Mouse (Mus musculus) neural tube, embryonic 11.5 days (tissue): ENCODE results near the gene Ckm. TPM values are rescaled to one million over a fixed set of nuclear protein-coding genes. Genes with fewer than 3 reads are reported as not detected.

Experiments
- ATAC-seq: fragments of 200-750 bp; cut with Nextera tagmentation; 2 replicates; pipeline ENCODE4 v1.8.0; 2017; ENCODE audit warnings: moderate number of reproducible peaks, mild to moderate bottlenecking, moderate TSS enrichment, moderate library complexity; ENCODE audit not compliant: insufficient read depth, low FRiP score, low TSS enrichment
- DNase-seq: peaks from one replicate; pipeline ENCODE4 v3.0.0-alpha.2; 2015; ENCODE audit warnings: low spot score
- H3K27ac ChIP-seq: fragments of 300-500 bp; sonication (generic); 2 replicates; pipeline ENCODE4 v1.5.1; 2014; ENCODE audit warnings: low read depth, mild to moderate bottlenecking, low read length
- H3K27me3 ChIP-seq: fragments of 300-500 bp; sonication (generic); 2 replicates; pipeline ENCODE4 v1.6.1; 2014; ENCODE audit warnings: mild to moderate bottlenecking, low read length, mixed read lengths; ENCODE audit not compliant: control insufficient read depth, insufficient read depth
- H3K36me3 ChIP-seq: fragments of 300-500 bp; sonication (generic); 2 replicates; pipeline ENCODE4 v1.6.1; 2014; ENCODE audit warnings: mild to moderate bottlenecking, low read length, moderate library complexity, mixed read lengths; ENCODE audit not compliant: control insufficient read depth, insufficient read depth
- H3K4me1 ChIP-seq: fragments of 300-500 bp; sonication (generic); 2 replicates; pipeline ENCODE4 v1.6.1; 2014; ENCODE audit warnings: low read length, mixed read lengths; ENCODE audit not compliant: control insufficient read depth, insufficient read depth
- H3K4me2 ChIP-seq: fragments of 300-500 bp; sonication (generic); 2 replicates; pipeline ENCODE4 v1.6.1; 2014; ENCODE audit warnings: low read depth, mild to moderate bottlenecking, moderate library complexity
- H3K4me3 ChIP-seq: fragments of 300-500 bp; sonication (generic); 2 replicates; pipeline ENCODE4 v1.5.1; 2014; ENCODE audit warnings: low read depth, low read length
- H3K9ac ChIP-seq: fragments of 300-500 bp; sonication (generic); 2 replicates; pipeline ENCODE4 v1.6.1; 2014; ENCODE audit warnings: mild to moderate bottlenecking, low read length
- H3K9me3 ChIP-seq: fragments of 300-500 bp; sonication (generic); 2 replicates; pipeline ENCODE4 v1.6.1; 2016; ENCODE audit warnings: low read length; ENCODE audit not compliant: control insufficient read depth
- WGBS: fragments of 180-500 bp; shearing (Covaris S2); extraction: QIAGEN DNeasy Blood & Tissue Kit; methylation state at CpG from one replicate; pipeline ENCODE4 v1.1.7; 2014; 5-methylcytosine and 5-hydroxymethylcytosine counted together
- polyA plus RNA-seq: library from polyadenylated mRNA; unstranded; fragments of >200 nt; fragmentation: Nextera tagmentation; extraction: Ambion mirVana; gene quantifications from 2 replicates; pipeline ENCODE4 v1.2.1, GENCODE M21; 2014

The Ckm gene
- polyA plus RNA-seq, 1 experiment from 2014 or later, result 0.69 TPM

DNA sequence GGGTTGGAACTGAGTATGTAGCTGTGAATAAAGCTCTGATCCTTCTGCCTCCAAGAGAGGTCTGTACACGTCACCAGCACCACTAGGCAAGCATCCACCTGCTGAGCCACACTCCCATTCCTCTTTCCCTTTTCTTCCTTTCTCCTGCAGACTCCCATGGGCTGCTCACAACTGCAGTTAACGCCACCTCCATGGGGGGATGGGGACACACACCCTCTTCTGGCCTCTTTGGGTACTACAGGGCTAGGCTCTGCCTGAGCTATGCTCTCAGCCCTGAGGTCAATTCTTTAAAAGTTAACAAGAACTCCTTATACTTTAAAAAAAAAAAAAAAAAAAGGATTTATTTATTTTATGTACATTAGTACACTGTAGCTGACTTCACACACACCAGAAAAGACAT lies 27.9 kb downstream of the Ckm start:
- WGBS, result 100% methylated on average over 2 of the region's 2 CpGs

GRCm38 (mm10) chr7:19436276-19436675 lies 31.7 kb downstream of the Ckm start:
- WGBS, result 95% methylated on average over 2 of the region's 2 CpGs
- H3K4me3 ChIP-seq, result no peak overlapping the region
- H3K27me3 ChIP-seq, result no peaks in the 10 kb centered on the region
- H3K4me1 ChIP-seq, result no peaks in the 10 kb centered on the region
- ATAC-seq (no peak), DNase-seq (no peak)
- H3K27ac ChIP-seq, result no peak overlapping the region
- peaks cover 50% of the 10 kb centered on the region for H3K36me3 ChIP-seq
- no peaks in the 10 kb centered on the region for H3K9me3 ChIP-seq
- H3K4me2 ChIP-seq, result no peak overlapping the region
- no peak overlapping the region for H3K9ac ChIP-seq

More for the DNA sequence above, 27.9 kb downstream of the Ckm start:
- Histone ChIP-seq H3K4me2 (no peak overlapping the region), H3K4me3 (no peak overlapping the region), H3K27ac (no peak overlapping the region), H3K36me3 (peaks cover 66% of the 10 kb centered on the region), H3K27me3 (no peaks in the 10 kb centered on the region), H3K9me3 (no peaks in the 10 kb centered on the region), H3K4me1 (no peaks in the 10 kb centered on the region), H3K9ac (no peak overlapping the region)
- no peak for DNase-seq
- no peak for ATAC-seq

- H3K9me3 ChIP-seq, result no peaks in the 10 kb centered on the region
- 83% methylated on average over 9 of the region's 9 CpGs for WGBS
- H3K4me3 ChIP-seq, result no peak overlapping the region
- no peak for DNase-seq
- no peak overlapping the region for H3K9ac ChIP-seq
- ATAC-seq, result no peak
- H3K36me3 ChIP-seq, result peaks cover 47% of the 10 kb centered on the region
- no peak overlapping the region for H3K4me2 ChIP-seq
- no peak overlapping the region for H3K27ac ChIP-seq
- H3K4me1 ChIP-seq, result no peaks in the 10 kb centered on the region
- no peaks in the 10 kb centered on the region for H3K27me3 ChIP-seq
Measured at GRCm38 (mm10) chr7:19437048-19437447, 32.5 kb downstream of the Ckm start.

- Histone ChIP-seq H3K4me3 (no peak overlapping the region), H3K27ac (no peak overlapping the region), H3K4me2 (no peak overlapping the region), H3K4me1 (no peaks in the 10 kb centered on the region), H3K9me3 (no peaks in the 10 kb centered on the region), H3K36me3 (peaks cover 20% of the 10 kb centered on the region), H3K9ac (no peak overlapping the region), H3K27me3 (no peaks in the 10 kb centered on the region)
- DNase-seq, result no peak
- 91% methylated on average over 9 of the region's 9 CpGs for WGBS
- no peak for ATAC-seq
Measured at GRCm38 (mm10) chr7:19441448-19442091, 37.0 kb downstream of the Ckm start.

GRCm38 (mm10) chr7:19443344-19443743 lies 38.8 kb downstream of the Ckm start:
- Histone ChIP-seq H3K36me3 (peaks cover 15% of the 10 kb centered on the region), H3K4me2 (no peak overlapping the region), H3K27me3 (no peaks in the 10 kb centered on the region), H3K4me3 (no peak overlapping the region), H3K4me1 (no peaks in the 10 kb centered on the region), H3K27ac (no peak overlapping the region), H3K9ac (no peak overlapping the region), H3K9me3 (no peaks in the 10 kb centered on the region)
- ATAC-seq (no peak), DNase-seq (peak; percentile 78)
- 49% methylated on average over 3 of the region's 3 CpGs for WGBS

GRCm38 (mm10) chr7:19444801-19445200 lies 40.2 kb downstream of the Ckm start:
- ATAC-seq, result no peak
- Histone ChIP-seq H3K27me3 (no peaks in the 10 kb centered on the region), H3K27ac (no peak overlapping the region), H3K4me2 (no peak overlapping the region), H3K36me3 (peaks cover 20% of the 10 kb centered on the region), H3K9me3 (no peaks in the 10 kb centered on the region), H3K4me3 (no peak overlapping the region), H3K9ac (no peak overlapping the region), H3K4me1 (no peaks in the 10 kb centered on the region)
- WGBS, result 87% methylated on average over 12 of the region's 12 CpGs
- DNase-seq, result no peak

DNA sequence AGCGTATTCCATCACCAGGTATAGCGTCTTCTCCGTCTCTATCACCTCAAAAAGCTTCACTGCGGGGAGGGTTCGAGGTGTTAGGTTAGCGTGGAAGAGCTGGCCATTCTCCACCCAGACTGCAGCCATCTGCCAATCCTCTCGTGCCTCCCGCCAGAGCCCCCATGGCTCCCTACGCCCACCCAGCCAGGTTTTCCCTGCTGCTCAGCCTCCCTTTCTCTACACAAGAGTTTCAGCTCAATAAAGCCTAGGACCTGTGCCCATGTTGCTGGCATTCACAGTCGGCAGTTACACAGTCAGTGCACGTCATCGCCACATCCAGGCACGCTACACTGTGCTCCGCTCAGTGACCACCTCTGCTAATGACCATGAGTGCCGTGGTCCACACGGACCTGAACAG lies 43.1 kb downstream of the Ckm start:
- whole genome bisulfite sequencing, result 91% methylated on average over 16 of the region's 16 CpGs
- Histone ChIP-seq H3K9ac (no peak overlapping the region), H3K4me3 (no peak overlapping the region), H3K27ac (no peak overlapping the region), H3K4me1 (no peaks in the 10 kb centered on the region), H3K4me2 (no peak overlapping the region), H3K9me3 (no peaks in the 10 kb centered on the region), H3K36me3 (peaks cover 25% of the 10 kb centered on the region), H3K27me3 (no peaks in the 10 kb centered on the region)
- ATAC-seq (no peak), DNase-seq (no peak)

DNA sequence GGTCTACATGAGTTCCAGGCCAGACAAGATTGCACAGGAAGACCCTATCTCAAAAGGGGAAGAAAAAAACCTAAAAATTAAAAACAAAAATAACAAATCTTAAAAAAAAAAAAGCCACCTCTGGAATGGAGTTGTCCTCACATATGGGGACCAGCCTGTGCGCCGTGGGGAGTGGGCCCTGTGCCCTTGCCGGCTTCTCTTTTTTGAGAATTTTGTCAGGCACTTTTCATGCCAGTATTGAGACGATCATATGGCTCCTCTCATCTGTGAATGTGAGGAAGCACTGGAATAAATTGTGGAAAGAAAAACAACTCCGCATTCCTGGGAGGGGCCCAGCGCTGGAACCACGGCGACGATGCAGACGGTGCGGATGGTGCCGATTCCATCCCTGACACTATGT lies 44.6 kb downstream of the Ckm start:
- Histone ChIP-seq H3K36me3 (peaks cover 23% of the 10 kb centered on the region), H3K9me3 (no peaks in the 10 kb centered on the region), H3K27ac (no peak overlapping the region), H3K4me3 (no peak overlapping the region), H3K4me1 (no peaks in the 10 kb centered on the region), H3K9ac (no peak overlapping the region), H3K4me2 (no peak overlapping the region), H3K27me3 (no peaks in the 10 kb centered on the region)
- WGBS, result 86% methylated on average over 12 of the region's 12 CpGs
- ATAC-seq, result no peak
- no peak for DNase-seq

DNA sequence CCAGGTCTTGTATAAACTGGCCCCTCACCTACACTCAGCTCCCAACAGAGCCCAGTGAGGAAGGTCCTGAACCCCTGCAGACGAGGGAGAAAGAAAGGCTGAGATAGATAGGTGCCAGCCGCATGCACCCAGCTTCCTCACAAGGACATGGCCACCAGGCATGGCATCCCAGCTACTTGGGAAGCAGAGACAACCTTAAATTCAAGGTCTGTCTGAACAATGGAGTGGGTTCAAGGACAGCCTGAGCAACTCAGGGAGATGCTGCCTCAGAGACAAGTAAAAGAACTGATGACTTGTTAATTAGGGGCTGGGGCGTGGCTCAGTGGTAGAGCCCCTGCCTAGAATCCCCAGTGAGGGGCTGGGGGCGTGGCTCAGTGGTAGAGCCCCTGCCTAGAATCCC lies 50.6 kb downstream of the Ckm start:
- DNase-seq (no peak), ATAC-seq (no peak)
- no peaks in the 10 kb centered on the region for H3K9me3 ChIP-seq
- no peak overlapping the region for H3K27ac ChIP-seq
- WGBS, result 95% methylated on average over 4 of the region's 4 CpGs
- no peak overlapping the region for H3K9ac ChIP-seq
- H3K4me2 ChIP-seq, result no peak overlapping the region
- peaks cover 7% of the 10 kb centered on the region; the same call in 1 of the 2 replicates for H3K4me1 ChIP-seq
- peaks cover 10% of the 10 kb centered on the region for H3K36me3 ChIP-seq
- H3K4me3 ChIP-seq, result no peak overlapping the region
- H3K27me3 ChIP-seq, result no peaks in the 10 kb centered on the region
